Mouse (Mus musculus): Measurements from ENCODE around the gene Bahcc1. TPM values are rescaled to one million over a fixed set of nuclear protein-coding genes. Genes with fewer than 3 reads are reported as not detected.

Bahcc1 gene
- polyA plus RNA-seq, 1 experiment from 2014 or later: 10.4 TPM

DNA sequence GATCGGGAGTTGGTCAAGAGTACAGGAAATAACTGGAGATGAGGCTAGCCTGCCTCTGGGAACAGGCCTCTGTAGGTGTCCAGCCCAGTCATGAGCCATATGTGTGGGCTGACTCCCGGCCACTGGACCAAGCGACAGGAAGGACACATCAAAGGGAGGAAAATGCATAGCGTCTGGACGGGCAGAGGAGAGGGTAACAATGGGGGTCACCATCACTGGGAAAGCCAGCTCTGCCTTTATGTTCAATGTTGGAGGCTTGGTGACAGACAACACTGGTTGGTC is 74.3 kb downstream of the Bahcc1 start:
- no peak for ATAC-seq (ENCODE audit: low FRiP score)
- peaks cover 64% of the 10 kb centered on the region for H3K4me1 ChIP-seq
- no peaks in the 10 kb centered on the region for H3K27me3 ChIP-seq (replicated peaks)
- H3K9me3 ChIP-seq (replicated peaks): no peaks in the 10 kb centered on the region
- 13% methylated on average over 5 of the region's 5 CpGs for WGBS
- no peak overlapping the region for H3K4me3 ChIP-seq (replicated peaks)
- no peak overlapping the region for H3K4me2 ChIP-seq
- H3K27ac ChIP-seq (replicated peaks): 0 out of 2 replicates have a peak overlapping the region, but pooled peaks have one; percentile 10
- H3K36me3 ChIP-seq: no peaks in the 10 kb centered on the region
- H3K9ac ChIP-seq (replicated peaks): no peak overlapping the region

DNA sequence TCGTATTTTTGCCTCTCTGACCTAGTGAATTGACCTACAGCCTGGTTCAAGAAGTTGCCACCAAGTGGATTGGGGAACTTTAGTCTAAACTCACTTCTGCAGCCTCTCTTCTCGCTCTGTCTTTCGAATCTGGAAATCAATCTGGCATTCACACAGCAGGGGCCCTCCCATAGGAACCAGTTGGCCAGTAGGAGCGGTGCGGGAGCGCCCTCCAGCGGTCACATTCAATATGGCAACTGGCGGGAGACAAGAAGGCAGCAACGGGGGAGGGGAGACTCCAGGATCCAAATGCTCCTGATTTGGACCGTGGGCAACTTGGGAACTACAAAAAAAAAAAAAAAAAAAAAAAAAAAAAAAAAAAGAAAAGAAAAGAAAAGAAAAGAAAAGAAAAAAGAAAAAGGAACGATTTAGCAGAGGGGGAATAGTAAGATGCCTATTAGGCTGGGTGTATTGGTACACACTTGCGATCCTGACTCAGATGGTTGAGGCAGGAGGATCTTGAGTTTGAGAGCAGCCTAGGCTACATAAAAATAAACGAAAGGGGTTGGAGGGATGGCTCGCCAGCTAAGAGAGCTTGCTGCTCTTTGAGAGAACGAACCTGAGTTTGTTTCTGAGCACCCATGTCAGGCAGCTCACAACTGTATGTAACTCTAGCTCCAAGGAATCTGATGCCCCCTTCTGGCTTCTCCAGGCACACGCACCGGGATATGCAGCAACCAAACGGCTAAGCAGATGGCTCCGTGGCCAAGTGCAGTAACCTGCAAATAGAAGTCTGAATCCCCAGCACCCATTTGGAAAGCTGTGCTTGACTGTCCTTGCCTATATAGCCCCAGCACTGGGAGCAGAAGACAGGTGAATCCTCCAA is 75.1 kb downstream of the Bahcc1 start:
- Histone ChIP-seq H3K27ac (replicated peaks) (peak overlapping the region; percentile 10; the same call in 1 of the 2 replicates), H3K4me1 (peaks cover 65% of the 10 kb centered on the region), H3K4me3 (replicated peaks) (no peak overlapping the region), H3K9me3 (replicated peaks) (no peaks in the 10 kb centered on the region), H3K36me3 (no peaks in the 10 kb centered on the region), H3K4me2 (no peak overlapping the region), H3K9ac (replicated peaks) (no peak overlapping the region), H3K27me3 (replicated peaks) (no peaks in the 10 kb centered on the region)
- WGBS: 7% methylated on average over 19 of the region's 19 CpGs
- no peak for ATAC-seq (ENCODE audit: low FRiP score)

DNA sequence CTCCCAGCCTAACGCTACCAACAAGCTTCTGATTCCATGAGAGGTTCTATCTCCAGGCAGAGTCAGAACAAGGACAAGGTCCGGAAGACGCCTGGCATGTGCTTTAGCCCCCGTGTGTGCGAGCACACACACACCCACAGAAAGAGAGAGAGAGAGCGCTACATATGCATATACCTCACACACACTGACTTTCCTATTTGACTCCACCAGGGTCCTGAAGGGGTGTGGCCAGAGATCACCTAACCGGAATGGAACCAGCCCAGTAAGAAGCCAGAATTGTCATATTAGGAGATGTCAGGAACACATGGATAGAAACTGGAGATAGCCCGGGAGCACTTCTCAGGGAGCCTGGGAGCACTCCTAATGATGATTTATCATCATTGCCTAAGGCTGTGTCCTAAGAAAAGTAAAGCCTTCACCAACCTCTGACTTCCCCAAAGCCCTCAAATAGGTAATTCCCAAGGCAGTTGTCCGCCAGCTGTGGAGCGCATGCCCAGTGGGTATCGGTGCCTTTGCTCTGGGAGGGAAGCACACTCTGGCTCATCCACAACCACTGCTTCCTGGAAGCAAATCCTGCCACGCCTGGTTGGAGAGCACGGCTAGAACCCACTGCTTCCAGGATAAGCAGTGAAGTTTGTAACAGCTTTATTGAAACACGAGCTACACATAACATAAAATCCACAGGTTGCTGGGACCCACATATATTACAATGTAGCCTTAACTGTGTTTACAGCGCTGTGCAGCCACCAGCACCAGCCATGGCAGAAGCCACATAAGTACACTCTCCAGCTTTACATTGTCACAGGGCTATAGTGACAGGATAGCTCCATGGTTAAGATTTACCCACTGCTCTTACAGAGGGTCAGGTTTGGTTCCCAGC is 75.9 kb downstream of the Bahcc1 start:
- Histone ChIP-seq H3K36me3 (no peaks in the 10 kb centered on the region), H3K4me2 (no peak overlapping the region), H3K9me3 (replicated peaks) (no peaks in the 10 kb centered on the region), H3K4me3 (replicated peaks) (no peak overlapping the region), H3K27me3 (replicated peaks) (no peaks in the 10 kb centered on the region), H3K9ac (replicated peaks) (no peak overlapping the region), H3K27ac (replicated peaks) (no peak overlapping the region), H3K4me1 (peaks cover 59% of the 10 kb centered on the region)
- WGBS: 63% methylated on average over 15 of the region's 15 CpGs
- ATAC-seq (ENCODE audit: low FRiP score): no peak

DNA sequence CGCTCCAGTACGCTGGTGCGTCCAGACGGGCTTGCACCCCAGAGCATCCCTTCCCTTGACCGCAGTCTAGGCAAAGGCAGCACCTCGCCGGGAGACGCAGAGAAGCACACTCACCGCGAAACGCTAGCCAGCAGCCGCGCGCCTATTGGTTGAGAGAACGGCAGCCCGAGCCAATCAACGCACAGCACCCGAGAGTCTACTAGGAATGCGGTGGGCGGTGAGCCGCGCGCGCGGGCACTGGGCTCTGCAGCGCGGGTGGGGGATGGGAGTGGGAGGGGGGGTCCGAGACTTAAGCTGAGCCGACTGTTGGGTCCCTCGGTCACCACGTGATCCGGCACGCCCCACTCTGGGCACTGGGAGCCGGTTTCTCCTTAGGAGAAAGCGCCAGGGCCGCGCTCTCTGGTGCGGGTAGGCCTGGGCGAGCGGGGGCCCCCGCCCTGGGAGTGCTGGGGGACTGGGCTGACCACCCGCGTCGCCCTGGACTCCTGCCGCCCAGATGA is 78.1 kb downstream of the Bahcc1 start:
- Histone ChIP-seq H3K27ac (replicated peaks) (peak overlapping the region; percentile 89), H3K9me3 (replicated peaks) (no peaks in the 10 kb centered on the region), H3K9ac (replicated peaks) (peak overlapping the region; percentile 57), H3K4me2 (peak overlapping the region; percentile 80), H3K27me3 (replicated peaks) (no peaks in the 10 kb centered on the region), H3K4me1 (peaks cover 57% of the 10 kb centered on the region), H3K36me3 (no peaks in the 10 kb centered on the region), H3K4me3 (replicated peaks) (peak overlapping the region; percentile 44)
- 3% methylated on average over 45 of the region's 45 CpGs for WGBS
- ATAC-seq (ENCODE audit: low FRiP score): peak; percentile 93

DNA sequence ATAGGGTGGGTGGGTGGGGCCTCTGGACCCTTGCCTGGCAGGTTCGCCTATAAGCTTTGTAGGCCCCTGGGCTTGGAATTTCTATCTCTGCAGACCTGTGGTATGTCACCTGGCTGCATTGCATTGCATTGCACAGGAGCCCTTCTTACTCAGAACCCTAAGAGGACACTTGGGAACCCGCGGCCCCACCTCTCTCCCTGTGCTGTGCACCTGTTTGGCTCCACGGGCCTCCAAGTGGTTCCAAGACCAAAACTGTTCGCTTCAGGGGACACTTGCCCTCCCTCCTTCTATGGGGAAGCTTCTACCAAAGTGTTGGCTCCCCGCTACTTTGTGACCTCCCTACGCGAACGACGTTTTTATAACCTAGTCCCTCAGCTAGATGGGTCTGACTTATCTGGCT is 78.8 kb downstream of the Bahcc1 start:
- Histone ChIP-seq H3K4me3 (replicated peaks) (peak overlapping the region; percentile 44), H3K9me3 (replicated peaks) (no peaks in the 10 kb centered on the region), H3K4me1 (peaks cover 53% of the 10 kb centered on the region), H3K27ac (replicated peaks) (peak overlapping the region; percentile 89), H3K4me2 (peak overlapping the region; percentile 80), H3K27me3 (replicated peaks) (no peaks in the 10 kb centered on the region), H3K9ac (replicated peaks) (peak overlapping the region; percentile 57), H3K36me3 (no peaks in the 10 kb centered on the region)
- no peak for ATAC-seq (ENCODE audit: low FRiP score)
- 41% methylated on average over 10 of the region's 10 CpGs for WGBS

DNA sequence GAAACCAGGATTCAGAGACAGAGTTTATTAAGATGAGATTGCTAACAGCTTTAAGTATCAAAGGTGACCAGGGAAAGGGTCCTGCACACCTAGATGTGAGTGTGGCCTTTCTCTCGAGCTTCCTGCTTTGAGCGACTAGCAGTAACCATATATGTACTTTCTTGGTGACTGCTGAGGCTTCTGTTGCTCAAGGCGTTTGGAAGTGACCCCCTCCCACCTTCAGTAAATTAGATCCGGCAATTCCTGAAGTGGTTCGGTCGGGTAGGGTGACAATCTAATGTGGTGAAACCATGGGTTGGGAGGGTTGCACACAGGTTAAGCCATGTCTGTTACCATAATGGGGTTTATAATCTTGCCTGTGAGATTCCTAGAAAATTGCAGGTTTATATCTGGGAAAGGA is 79.3 kb downstream of the Bahcc1 start:
- ATAC-seq (ENCODE audit: low FRiP score): no peak
- H3K4me3 ChIP-seq (replicated peaks): no peak overlapping the region
- 72% methylated on average over 6 of the region's 6 CpGs for WGBS
- peak overlapping the region; percentile 89 for H3K27ac ChIP-seq (replicated peaks)
- peaks cover 53% of the 10 kb centered on the region for H3K4me1 ChIP-seq
- no peaks in the 10 kb centered on the region for H3K9me3 ChIP-seq (replicated peaks)
- no peaks in the 10 kb centered on the region for H3K27me3 ChIP-seq (replicated peaks)
- no peaks in the 10 kb centered on the region for H3K36me3 ChIP-seq
- no peak overlapping the region for H3K4me2 ChIP-seq
- H3K9ac ChIP-seq (replicated peaks): no peak overlapping the region

DNA sequence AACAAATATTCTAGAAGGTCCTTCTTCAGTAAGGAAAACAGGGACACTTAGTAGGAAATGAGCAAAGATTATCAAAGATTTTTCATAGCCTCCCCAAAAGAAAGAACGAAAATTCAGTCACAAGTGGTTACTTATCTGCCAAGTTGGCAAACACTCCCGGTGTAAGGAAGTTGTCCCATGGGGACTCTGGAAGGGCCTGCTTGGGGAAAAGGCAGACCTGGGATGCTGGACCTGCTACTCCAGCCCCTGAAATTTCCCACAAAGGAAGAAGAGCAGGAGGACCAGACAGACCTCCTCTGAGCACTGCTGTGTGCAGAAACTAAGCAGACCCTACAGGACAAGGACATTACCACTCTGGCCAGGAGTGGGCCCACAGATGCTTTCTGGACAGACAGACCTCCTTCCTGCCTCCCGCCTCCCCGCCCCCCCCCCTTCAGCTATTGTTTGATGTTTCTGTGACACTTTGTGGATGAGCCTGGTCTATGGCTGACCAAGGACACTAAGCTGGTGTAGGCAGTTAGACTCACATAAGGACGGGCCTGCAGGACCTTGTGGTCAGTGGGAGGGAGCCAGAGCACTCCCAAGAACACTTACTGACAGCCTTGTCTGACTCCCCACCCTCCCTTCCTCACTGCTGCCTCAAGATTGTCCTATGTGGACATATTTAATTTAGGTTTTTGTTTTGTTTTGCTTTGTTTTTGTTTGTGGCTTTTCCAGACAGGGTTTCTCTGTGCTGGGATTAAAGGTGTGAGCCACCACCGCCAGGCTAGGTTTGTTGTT is 81.3 kb downstream of the Bahcc1 start:
- peak overlapping the region; percentile 98 for H3K27ac ChIP-seq (replicated peaks)
- peaks cover 48% of the 10 kb centered on the region for H3K4me1 ChIP-seq
- no peaks in the 10 kb centered on the region for H3K27me3 ChIP-seq (replicated peaks)
- H3K4me2 ChIP-seq: no peak overlapping the region
- no peak for ATAC-seq (ENCODE audit: low FRiP score)
- no peaks in the 10 kb centered on the region for H3K9me3 ChIP-seq (replicated peaks)
- H3K4me3 ChIP-seq (replicated peaks): no peak overlapping the region
- 61% methylated on average over 6 of the region's 6 CpGs for WGBS
- no peak overlapping the region for H3K9ac ChIP-seq (replicated peaks)
- no peaks in the 10 kb centered on the region for H3K36me3 ChIP-seq

DNA sequence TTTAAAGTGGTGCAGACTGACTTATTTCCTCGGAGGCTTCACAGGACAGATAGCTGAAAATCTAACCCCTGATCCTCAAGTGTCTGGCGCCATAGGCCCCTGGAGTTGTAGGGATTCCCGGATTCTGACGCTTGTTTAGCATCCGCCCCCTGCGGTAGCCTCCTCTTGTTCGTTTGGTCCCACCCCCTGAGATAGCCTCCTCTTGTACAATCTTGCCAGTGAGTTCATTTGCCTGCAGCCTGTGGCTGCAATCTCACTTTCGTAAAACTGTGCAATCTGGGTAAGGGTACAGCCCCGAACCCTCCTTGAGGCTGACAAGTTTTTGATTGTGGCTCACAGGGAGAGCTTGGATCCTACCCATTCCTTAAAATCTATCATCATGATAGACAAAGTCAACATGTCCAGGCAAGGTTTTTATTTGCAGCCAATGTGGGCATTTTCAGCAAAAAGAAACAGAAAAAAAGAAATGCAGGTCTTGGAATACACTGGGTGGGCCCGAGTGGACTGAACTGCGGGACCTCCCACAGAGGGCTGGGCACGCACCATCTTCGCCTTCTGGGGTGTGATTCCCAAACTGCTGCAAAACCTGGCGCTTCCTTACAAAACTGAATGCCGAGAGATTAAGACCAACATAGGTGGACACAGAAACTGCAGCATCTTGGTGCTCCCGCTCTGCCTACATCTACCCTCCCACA is 82.1 kb downstream of the Bahcc1 start:
- Histone ChIP-seq H3K9me3 (replicated peaks) (no peaks in the 10 kb centered on the region), H3K27ac (replicated peaks) (peak overlapping the region; percentile 98)
- 39% methylated on average over 16 of the region's 16 CpGs for WGBS

DNA sequence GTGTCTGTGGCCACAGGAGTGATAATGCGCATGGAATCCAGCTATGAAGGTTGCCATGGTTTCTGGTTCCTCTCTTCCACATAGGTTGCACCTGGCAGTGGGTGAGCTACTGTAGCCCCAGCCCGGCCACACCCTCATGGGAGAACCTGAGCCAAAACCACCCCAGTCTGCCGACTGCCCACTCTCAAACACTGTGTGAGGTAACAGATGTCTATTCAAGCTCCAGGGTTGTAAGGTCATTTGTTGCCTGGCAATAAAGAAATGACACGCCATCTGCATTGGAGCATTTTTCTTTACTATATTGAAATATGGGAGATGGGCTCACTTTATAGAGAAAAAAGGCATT is 82.6 kb downstream of the Bahcc1 start:
- peak overlapping the region; percentile 93 for H3K4me2 ChIP-seq
- peak overlapping the region; percentile 78 for H3K9ac ChIP-seq (replicated peaks)
- H3K27ac ChIP-seq (replicated peaks): peak overlapping the region; percentile 98
- ATAC-seq (ENCODE audit: low FRiP score): peak; percentile 8; the same call in 1 of the 2 replicates
- no peaks in the 10 kb centered on the region for H3K36me3 ChIP-seq
- peak overlapping the region; percentile 50 for H3K4me3 ChIP-seq (replicated peaks)
- H3K27me3 ChIP-seq (replicated peaks): no peaks in the 10 kb centered on the region
- no peaks in the 10 kb centered on the region for H3K9me3 ChIP-seq (replicated peaks)
- WGBS: 19% methylated on average over 4 of the region's 4 CpGs
- H3K4me1 ChIP-seq: peaks cover 45% of the 10 kb centered on the region

More for the DNA sequence above, 82.1 kb downstream of the Bahcc1 start:
- Histone ChIP-seq H3K27me3 (replicated peaks) (no peaks in the 10 kb centered on the region), H3K4me1 (peaks cover 48% of the 10 kb centered on the region), H3K9ac (replicated peaks) (peak overlapping the region; percentile 78; the same call in 1 of the 2 replicates), H3K36me3 (no peaks in the 10 kb centered on the region), H3K4me2 (peak overlapping the region; percentile 93), H3K4me3 (replicated peaks) (peak overlapping the region; percentile 50)
- no peak for ATAC-seq (ENCODE audit: low FRiP score)

DNA sequence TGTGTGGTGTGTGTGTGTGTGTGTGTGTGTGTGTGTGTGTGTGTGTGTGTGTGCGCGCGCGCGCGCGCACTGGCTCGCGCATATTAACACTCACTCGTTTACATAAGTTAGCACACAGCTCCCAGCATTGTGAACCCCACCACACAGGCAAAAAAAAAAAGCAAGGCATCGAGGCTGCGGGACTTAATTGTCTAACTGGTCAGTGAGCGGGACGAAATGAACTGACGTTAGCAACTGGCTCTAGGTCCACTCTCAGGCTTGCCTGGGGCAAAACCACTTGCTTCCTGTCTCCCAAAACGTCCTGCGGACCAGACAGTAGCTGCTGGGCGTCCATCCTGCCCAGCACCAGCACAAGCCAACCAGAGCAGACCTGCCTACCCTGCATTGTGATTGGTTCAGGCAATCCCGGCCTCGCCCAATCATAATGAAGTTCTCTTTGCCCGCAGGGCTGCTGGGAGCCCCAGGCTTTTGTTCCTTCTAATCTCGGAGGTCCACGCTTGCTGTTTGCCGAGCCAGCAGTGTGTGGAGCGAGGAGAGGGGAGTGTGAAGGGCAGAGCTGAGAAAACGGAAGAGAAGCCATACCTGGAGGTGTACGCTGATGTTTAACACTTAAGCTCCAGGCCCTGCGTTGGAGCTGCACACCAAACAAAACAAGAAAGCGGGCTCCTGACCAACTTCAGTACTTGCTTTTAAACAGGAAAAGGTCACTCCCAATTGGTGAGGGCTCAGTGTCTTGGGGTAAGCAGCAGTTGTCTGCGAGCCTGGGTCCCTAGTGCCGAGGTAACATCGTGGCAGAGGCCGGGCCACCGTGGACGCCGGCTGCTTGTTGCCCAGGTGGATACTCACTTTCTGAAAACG is 83.3 kb downstream of the Bahcc1 start:
- Histone ChIP-seq H3K27me3 (replicated peaks) (no peaks in the 10 kb centered on the region), H3K4me3 (replicated peaks) (peak overlapping the region; percentile 50), H3K27ac (replicated peaks) (peak overlapping the region; percentile 98), H3K36me3 (no peaks in the 10 kb centered on the region), H3K9me3 (replicated peaks) (no peaks in the 10 kb centered on the region), H3K4me2 (peak overlapping the region; percentile 93), H3K4me1 (peaks cover 40% of the 10 kb centered on the region), H3K9ac (replicated peaks) (peak overlapping the region; percentile 78)
- whole genome bisulfite sequencing: 3% methylated on average over 37 of the region's 37 CpGs
- peak; percentile 96 for ATAC-seq (ENCODE audit: low FRiP score)

Data from neural tube, embryonic 15.5 days (tissue).